Mouse (Mus musculus): ENCODE measurements around the gene Cmtm7. TPM values are rescaled to one million over a fixed set of nuclear protein-coding genes. Genes with fewer than 3 reads are reported as not detected.

Cmtm7 gene
- polyA plus RNA-seq, 1 experiment from 2014 or later, result 107 TPM

DNA sequence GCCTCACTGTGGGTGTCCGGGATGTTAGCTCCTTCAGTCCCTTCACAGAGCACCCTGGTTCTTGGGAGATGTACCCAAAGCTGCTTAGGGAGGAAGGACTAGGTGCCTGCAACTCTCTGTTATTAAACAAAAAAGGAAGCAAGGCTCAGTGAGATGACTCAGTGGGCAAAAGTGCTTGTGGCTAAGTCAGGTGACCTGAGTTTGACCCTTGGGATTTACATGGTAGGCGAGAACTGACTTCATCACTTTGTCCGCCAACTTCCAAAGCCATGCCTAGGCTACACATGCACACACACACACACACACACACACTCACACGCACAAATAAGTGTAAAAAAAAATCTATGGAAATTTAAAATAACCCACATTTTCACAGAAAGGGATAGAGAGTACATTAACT, 30.3 kb upstream of the Cmtm7 start:
- no peak overlapping the region for H3K4me2 ChIP-seq
- peaks cover 24% of the 10 kb centered on the region for H3K4me1 ChIP-seq
- H3K36me3 ChIP-seq, result no peaks in the 10 kb centered on the region
- no peak overlapping the region for H3K4me3 ChIP-seq
- no peak overlapping the region for H3K9ac ChIP-seq
- H3K9me3 ChIP-seq, result no peaks in the 10 kb centered on the region
- ATAC-seq (ENCODE audit: extremely low read depth, insufficient number of reproducible peaks, low FRiP score, low TSS enrichment), result no peak
- no peak overlapping the region for H3K27ac ChIP-seq (replicated peaks)
- 67% methylated on average over 4 of the region's 4 CpGs for WGBS
- no peaks in the 10 kb centered on the region for H3K27me3 ChIP-seq (replicated peaks)

DNA sequence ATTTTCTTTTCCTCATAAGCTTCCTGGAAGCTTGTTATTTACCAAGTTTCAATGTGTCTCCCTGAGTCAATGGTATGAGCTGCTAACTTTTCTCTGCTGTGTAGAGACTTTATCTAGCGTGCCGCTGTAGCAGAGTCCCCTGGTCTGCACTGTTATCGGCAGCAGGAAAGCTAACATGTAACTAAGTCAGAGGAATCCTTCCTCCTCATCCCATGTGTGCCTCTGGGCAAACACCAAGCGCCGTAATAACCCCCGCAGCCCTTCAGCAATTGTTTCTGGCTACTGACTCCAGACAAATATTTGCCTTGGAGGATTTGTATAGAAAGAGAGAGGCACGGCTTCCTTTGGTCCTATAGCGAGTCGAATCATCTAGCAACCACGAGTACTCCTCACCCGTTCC, 29.2 kb upstream of the Cmtm7 start:
- H3K36me3 ChIP-seq, result no peaks in the 10 kb centered on the region
- H3K9ac ChIP-seq, result no peak overlapping the region
- H3K27ac ChIP-seq (replicated peaks), result no peak overlapping the region
- no peaks in the 10 kb centered on the region for H3K9me3 ChIP-seq
- peaks cover 35% of the 10 kb centered on the region for H3K4me1 ChIP-seq
- no peak for ATAC-seq (ENCODE audit: extremely low read depth, insufficient number of reproducible peaks, low FRiP score, low TSS enrichment)
- no peak overlapping the region for H3K4me3 ChIP-seq
- WGBS, result 72% methylated on average over 11 of the region's 11 CpGs
- no peak overlapping the region for H3K4me2 ChIP-seq
- no peaks in the 10 kb centered on the region for H3K27me3 ChIP-seq (replicated peaks)

DNA sequence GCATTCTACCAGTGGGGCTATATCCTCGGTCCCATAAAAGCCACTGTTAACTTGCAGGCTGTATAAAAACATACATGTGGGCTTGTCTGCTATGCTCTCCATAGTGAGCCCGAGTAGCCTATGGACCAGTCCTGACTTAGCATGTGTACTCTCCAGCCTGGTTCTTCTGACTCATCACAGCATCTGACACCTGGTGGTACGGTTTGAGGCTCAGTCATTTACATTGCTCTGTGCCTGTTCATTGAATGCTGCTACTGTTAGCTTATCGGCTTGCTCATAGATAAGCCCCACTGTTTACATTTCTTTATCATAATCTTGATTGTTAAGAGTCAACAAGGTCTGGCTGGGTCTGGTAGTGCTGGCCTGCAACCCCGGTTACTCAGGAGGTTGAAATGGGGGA, 27.0 kb upstream of the Cmtm7 start:
- H3K9ac ChIP-seq, result no peak overlapping the region
- no peak overlapping the region for H3K27ac ChIP-seq (replicated peaks)
- H3K4me1 ChIP-seq, result peaks cover 49% of the 10 kb centered on the region
- H3K4me2 ChIP-seq, result no peak overlapping the region
- H3K27me3 ChIP-seq (replicated peaks), result no peaks in the 10 kb centered on the region
- WGBS, result 35% methylated on average over 5 of the region's 5 CpGs
- H3K36me3 ChIP-seq, result no peaks in the 10 kb centered on the region
- no peak overlapping the region for H3K4me3 ChIP-seq
- no peak for ATAC-seq (ENCODE audit: extremely low read depth, insufficient number of reproducible peaks, low FRiP score, low TSS enrichment)
- H3K9me3 ChIP-seq, result no peaks in the 10 kb centered on the region

DNA sequence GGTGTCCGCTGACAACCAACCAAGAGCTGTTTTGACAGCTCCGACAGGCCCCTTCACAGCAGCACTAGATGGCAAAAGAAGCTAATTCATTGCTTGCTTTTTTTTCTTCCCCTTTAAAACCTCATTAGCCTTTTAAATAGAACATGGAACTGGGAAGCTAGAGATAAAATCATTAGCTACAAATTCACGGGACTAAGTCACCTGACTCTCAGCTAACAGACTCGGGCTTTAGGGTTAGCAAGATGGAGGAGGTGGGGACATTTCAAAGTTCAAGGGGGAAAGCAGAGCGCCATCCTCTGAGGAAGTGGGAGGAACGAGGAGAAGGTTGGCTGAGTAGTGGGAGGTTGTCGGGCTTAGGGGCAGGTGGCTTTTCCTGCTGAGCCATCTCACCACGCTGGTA, 25.6 kb upstream of the Cmtm7 start:
- ATAC-seq (ENCODE audit: extremely low read depth, insufficient number of reproducible peaks, low FRiP score, low TSS enrichment), result no peak
- Histone ChIP-seq H3K4me2 (no peak overlapping the region), H3K9me3 (no peaks in the 10 kb centered on the region), H3K36me3 (no peaks in the 10 kb centered on the region), H3K4me1 (peaks cover 49% of the 10 kb centered on the region), H3K9ac (no peak overlapping the region), H3K27ac (replicated peaks) (no peak overlapping the region), H3K27me3 (replicated peaks) (no peaks in the 10 kb centered on the region), H3K4me3 (no peak overlapping the region)
- 42% methylated on average over 8 of the region's 8 CpGs for WGBS

DNA sequence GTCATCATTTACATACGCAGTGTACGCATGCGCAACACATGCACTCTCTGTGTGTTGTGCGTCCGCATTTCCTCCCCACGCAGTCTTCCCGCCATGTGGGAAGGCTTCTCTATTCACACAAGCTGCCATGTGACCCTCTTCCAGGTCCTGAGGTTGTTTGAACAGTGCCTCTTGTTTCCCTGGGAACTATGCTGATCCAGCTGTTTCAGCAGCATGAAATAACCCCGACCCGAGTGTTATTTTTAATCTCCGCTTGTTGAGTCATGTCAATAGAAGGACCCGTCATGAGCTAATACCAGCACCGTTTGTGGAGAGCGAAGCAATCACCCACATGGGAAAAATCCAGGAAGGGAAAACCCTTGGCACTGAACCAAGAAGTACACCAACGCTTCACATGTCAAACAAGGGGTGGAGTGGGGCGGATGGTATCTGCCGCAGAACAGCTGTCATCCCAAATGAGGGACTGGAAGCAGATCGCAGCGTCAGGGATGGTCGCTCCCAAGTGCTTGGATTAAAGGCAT, 23.6 kb upstream of the Cmtm7 start:
- Histone ChIP-seq H3K27ac (replicated peaks) (peak overlapping the region; percentile 59), H3K9me3 (no peaks in the 10 kb centered on the region), H3K4me3 (no peak overlapping the region), H3K4me1 (peaks cover 52% of the 10 kb centered on the region), H3K36me3 (no peaks in the 10 kb centered on the region), H3K9ac (no peak overlapping the region), H3K27me3 (replicated peaks) (no peaks in the 10 kb centered on the region), H3K4me2 (peak overlapping the region; percentile 46)
- WGBS, result 33% methylated on average over 19 of the region's 19 CpGs
- ATAC-seq (ENCODE audit: extremely low read depth, insufficient number of reproducible peaks, low FRiP score, low TSS enrichment), result peak; percentile 31; the same call in 1 of the 2 replicates

DNA sequence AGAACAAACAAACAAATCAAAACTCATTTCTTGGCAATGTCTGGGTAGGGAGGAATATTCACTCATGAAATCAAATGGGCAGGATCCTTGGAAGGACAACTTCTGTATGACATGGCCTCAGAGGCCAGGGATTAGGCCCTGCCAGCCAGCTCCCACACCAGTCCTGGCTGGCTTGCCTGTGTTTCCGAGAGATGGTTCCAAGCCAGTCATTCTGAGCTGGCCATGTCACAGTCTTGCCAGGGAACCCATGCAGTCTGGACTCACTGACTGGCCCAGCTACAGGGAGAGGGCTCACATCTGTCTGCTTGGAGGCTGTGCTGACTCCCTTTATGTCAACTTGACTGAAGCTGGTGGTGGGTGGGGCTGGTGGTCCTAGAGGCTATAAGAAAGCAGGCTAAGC, 20.5 kb upstream of the Cmtm7 start:
- Histone ChIP-seq H3K27me3 (replicated peaks) (no peaks in the 10 kb centered on the region), H3K9ac (no peak overlapping the region), H3K4me3 (no peak overlapping the region), H3K4me1 (peaks cover 39% of the 10 kb centered on the region), H3K36me3 (no peaks in the 10 kb centered on the region), H3K4me2 (no peak overlapping the region), H3K27ac (replicated peaks) (no peak overlapping the region), H3K9me3 (no peaks in the 10 kb centered on the region)
- ATAC-seq (ENCODE audit: extremely low read depth, insufficient number of reproducible peaks, low FRiP score, low TSS enrichment), result no peak
- 81% methylated on average over 1 of the region's 1 CpGs for WGBS

DNA sequence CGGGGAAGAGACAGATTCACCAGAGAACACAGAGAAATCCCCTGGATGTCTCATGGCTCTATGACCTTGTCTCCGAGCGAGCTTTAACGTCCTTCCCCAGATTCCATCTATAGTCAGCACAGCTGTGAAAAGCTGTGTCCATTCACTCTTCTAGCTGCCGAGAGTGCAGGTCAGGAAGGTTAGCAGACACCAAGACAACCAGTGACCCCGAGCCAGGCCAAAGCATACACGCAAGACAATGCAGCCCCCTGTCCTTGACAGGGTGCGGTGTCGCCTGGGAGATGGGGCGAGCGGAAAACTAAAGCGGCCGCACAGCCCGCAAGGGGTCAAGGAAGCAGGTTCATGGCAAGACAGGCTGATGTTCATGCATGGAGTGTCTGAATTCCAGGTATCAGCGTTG, 19.6 kb upstream of the Cmtm7 start:
- 51% methylated on average over 15 of the region's 15 CpGs for WGBS
- Histone ChIP-seq H3K9ac (0 out of 2 replicates have a peak overlapping the region, but pooled peaks have one; percentile 8), H3K9me3 (no peaks in the 10 kb centered on the region), H3K27ac (replicated peaks) (no peak overlapping the region), H3K27me3 (replicated peaks) (no peaks in the 10 kb centered on the region), H3K4me3 (no peak overlapping the region), H3K36me3 (no peaks in the 10 kb centered on the region), H3K4me2 (no peak overlapping the region), H3K4me1 (peaks cover 38% of the 10 kb centered on the region)
- ATAC-seq (ENCODE audit: extremely low read depth, insufficient number of reproducible peaks, low FRiP score, low TSS enrichment), result no peak

DNA sequence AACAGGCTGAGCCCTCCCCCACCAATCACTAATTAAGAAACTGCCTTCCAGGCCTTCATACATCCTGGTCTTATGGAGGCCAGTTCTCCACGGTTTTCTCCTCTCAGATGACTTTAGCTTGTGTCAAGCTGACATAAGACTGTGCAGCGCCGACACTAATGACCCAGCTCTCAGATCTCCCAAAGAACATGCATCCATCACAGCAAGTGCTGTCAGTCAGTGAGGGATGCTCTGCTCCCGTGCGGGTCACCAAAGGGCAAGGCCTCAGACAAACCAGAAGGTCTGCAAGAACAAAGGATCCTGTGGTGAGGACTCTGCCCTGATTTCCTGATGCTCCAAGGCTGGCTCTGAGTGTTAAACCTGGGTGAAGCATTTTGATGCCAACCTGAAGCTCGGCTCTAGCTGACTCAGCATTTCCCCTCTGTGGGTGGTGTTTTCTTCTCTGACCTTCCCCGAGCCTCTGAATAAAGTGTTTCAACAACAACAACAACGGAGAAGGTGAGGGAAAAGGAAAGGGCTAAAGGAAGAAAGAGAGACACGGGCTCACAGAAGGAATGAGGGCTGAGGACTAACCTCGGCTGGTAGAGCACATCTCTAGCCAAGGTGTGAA, 17.9 kb upstream of the Cmtm7 start:
- 50% methylated on average over 10 of the region's 10 CpGs for WGBS
- Histone ChIP-seq H3K4me3 (no peak overlapping the region), H3K9me3 (no peaks in the 10 kb centered on the region), H3K4me1 (peaks cover 22% of the 10 kb centered on the region), H3K27me3 (replicated peaks) (no peaks in the 10 kb centered on the region), H3K27ac (replicated peaks) (no peak overlapping the region), H3K4me2 (no peak overlapping the region), H3K36me3 (no peaks in the 10 kb centered on the region), H3K9ac (no peak overlapping the region)
- ATAC-seq (ENCODE audit: extremely low read depth, insufficient number of reproducible peaks, low FRiP score, low TSS enrichment), result no peak

DNA sequence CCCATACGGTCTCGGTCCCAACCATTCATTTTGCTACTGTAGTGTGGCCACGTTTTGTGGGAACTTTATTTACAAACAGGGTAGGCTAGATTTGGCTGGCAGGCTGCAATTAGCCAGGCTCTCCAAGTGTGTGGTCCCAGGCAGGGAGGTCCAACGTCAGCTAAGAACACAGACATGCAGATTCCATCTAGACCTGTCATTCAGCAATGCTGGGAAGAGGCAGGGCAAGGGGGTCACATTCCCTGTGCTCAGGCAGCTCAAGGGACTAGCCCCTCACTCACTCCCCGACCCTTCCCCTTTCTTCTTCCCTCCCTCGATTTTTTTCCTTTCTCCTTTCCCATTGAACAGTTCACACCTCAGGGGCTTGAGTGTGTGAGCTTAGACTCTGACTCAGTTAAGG, 17.2 kb upstream of the Cmtm7 start:
- H3K4me1 ChIP-seq, result peaks cover 20% of the 10 kb centered on the region
- no peak overlapping the region for H3K27ac ChIP-seq (replicated peaks)
- H3K9me3 ChIP-seq, result no peaks in the 10 kb centered on the region
- H3K27me3 ChIP-seq (replicated peaks), result no peaks in the 10 kb centered on the region
- no peak overlapping the region for H3K4me2 ChIP-seq
- 44% methylated on average over 6 of the region's 6 CpGs for WGBS
- no peak overlapping the region for H3K9ac ChIP-seq
- ATAC-seq (ENCODE audit: extremely low read depth, insufficient number of reproducible peaks, low FRiP score, low TSS enrichment), result no peak
- no peaks in the 10 kb centered on the region for H3K36me3 ChIP-seq
- no peak overlapping the region for H3K4me3 ChIP-seq

DNA sequence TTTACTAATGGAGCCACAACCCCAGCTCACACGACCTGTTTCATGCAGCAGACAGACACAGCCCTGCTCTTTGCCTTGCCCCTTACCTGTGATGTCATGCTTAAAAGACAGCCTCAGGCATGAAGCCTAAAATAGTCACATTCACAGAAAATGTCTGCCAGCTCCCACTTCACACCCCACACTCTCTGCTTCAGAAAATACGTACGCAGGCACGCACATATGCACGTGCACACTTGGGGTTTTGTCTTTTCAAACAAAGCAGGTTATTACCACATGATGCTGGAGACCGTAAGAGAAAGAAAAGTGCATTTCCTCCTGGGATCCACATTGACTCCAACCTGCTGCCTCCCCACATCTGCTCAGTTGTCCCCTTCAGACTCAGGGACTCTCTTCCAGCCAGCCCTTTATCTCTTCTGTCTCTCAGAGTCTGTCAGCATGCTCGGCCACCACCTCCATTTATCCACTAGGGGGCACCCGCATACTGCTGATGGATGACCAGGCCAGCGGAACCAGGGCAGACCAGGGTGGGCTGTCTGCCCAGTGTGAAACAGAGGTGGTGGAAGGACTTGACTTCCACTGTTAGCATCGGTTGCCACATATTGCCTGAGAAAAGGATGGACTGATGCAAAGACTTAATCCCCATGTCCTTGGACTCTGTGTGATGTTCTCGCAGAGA, 15.8 kb upstream of the Cmtm7 start:
- 51% methylated on average over 11 of the region's 11 CpGs for WGBS
- Histone ChIP-seq H3K36me3 (no peaks in the 10 kb centered on the region), H3K27ac (replicated peaks) (no peak overlapping the region), H3K9me3 (no peaks in the 10 kb centered on the region), H3K4me2 (no peak overlapping the region), H3K27me3 (replicated peaks) (no peaks in the 10 kb centered on the region), H3K4me3 (no peak overlapping the region), H3K9ac (0 out of 2 replicates have a peak overlapping the region, but pooled peaks have one; percentile 4), H3K4me1 (peaks cover 20% of the 10 kb centered on the region)
- peak; percentile 31; the same call in 1 of the 2 replicates for ATAC-seq (ENCODE audit: extremely low read depth, insufficient number of reproducible peaks, low FRiP score, low TSS enrichment)

DNA sequence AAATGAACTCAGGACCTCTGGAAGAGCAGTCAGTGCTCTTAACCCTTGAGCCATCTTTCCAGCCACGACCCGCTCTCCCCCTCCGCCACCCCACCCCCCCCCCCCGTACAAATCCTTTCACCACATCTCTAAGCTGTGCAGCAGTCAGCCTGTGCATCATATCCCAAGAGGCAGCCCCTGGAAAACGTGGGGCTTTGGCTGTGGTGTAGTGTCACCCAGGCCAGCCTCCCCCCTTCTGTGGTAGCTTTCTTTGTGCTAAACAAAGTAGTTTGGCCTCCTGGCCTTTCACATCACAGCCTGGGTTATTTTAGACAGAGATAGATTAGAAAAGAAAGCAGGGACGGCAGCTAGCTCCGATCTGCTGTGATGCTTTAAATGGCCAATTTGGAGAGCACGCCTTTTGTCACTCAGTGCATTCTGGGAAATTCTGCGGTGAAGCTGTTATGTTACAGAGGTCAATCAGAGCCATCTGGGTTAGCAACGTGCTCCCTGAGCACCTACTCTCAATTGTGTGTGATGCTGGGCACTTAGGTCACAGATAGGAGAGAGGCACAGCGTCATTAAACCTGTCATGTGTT, 14.9 kb upstream of the Cmtm7 start:
- WGBS, result 26% methylated on average over 11 of the region's 11 CpGs
- ATAC-seq (ENCODE audit: extremely low read depth, insufficient number of reproducible peaks, low FRiP score, low TSS enrichment), result no peak
- H3K27ac ChIP-seq (replicated peaks), result no peak overlapping the region
- no peaks in the 10 kb centered on the region for H3K9me3 ChIP-seq
- H3K9ac ChIP-seq, result no peak overlapping the region
- H3K36me3 ChIP-seq, result no peaks in the 10 kb centered on the region
- H3K4me3 ChIP-seq, result no peak overlapping the region
- H3K4me2 ChIP-seq, result no peak overlapping the region
- H3K4me1 ChIP-seq, result peaks cover 26% of the 10 kb centered on the region
- H3K27me3 ChIP-seq (replicated peaks), result no peaks in the 10 kb centered on the region

All from heart, embryonic 13.5 days (tissue).